Comparison of ENCODE assay signal across 10 mouse cellular contexts in the genomic region with DNA sequence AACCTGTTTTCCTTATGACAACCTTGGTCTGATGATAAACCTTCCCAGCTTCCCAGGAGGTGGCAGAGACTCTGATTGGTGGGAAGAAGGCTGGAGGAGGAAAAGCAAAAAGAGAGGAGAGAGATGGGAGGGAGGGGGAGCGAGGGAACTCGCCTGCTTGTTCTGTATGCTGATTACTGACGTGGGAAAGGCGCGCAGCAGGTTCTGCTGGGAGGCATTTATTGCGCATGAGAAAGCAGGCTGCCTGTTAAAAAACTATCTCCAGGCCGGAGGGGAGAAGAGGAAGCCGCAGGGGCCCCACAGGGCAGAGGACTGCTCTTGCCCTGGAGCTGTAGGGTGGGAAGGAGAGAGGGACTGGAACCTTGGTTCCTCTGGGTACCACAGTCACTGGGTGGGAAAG. TPM values are rescaled to one million over a fixed set of nuclear protein-coding genes. Genes with fewer than 3 reads are reported as not detected.
DNase-seq lines count a peak whose midpoint lies in the region; ATAC-seq lines count a peak whose summit lies in the region.
"Had no signal": no experiment of that assay in that cellular context is flagged by ENCODE, and none has a peak within 500 bp of the region (broad histone marks: within the 10 kb centered on the region; RNA-seq: fewer than 3 reads in every experiment).

No protein-coding gene starts in this region.

- no peak overlapping the region; the same call in 1 of the 2 replicates for H3K9ac ChIP-seq in heart, embryonic 11.5 days (ENCODE audit: low read depth, low read length)
- H3K9ac ChIP-seq in hindbrain, embryonic 16.5 days (ENCODE audit: low read depth, low read length) = peak overlapping the region; percentile 19; the same call in 1 of the 2 replicates
- H3K9ac ChIP-seq: embryonic facial prominence, embryonic 12.5 days; lung, embryonic 14.5 days had no signal

- peak overlapping the region; percentile 16; the same call in 1 of the 2 replicates for H3K4me2 ChIP-seq in heart, embryonic 11.5 days
- peak overlapping the region; percentile 46 for H3K4me2 ChIP-seq in hindbrain, embryonic 16.5 days (ENCODE audit: low read length)
- H3K4me2 ChIP-seq: embryonic facial prominence, embryonic 12.5 days; lung, embryonic 14.5 days had no signal

- H3K4me1 ChIP-seq in heart, embryonic 11.5 days (ENCODE audit: control insufficient read depth, insufficient read depth, low read length) = peaks cover 41% of the 10 kb centered on the region
- peaks cover 36% of the 10 kb centered on the region for H3K4me1 ChIP-seq in hindbrain, embryonic 16.5 days (ENCODE audit: control insufficient read depth, insufficient read depth, low read depth, low read length)

- WGBS in heart, embryonic 11.5 days (ENCODE audit: insufficient replicate concordance) = 12% methylated on average over 8 of the region's 8 CpGs
- under 1% methylated on average over 8 of the region's 8 CpGs for WGBS in hindbrain, embryonic 16.5 days

- H3K27me3 ChIP-seq in heart, embryonic 11.5 days (ENCODE audit: control insufficient read depth, insufficient read depth, low read length) = 0 out of 2 replicates have a peak, but pooled peaks cover 2% of the 10 kb centered on the region
- no peaks in the 10 kb centered on the region for H3K27me3 ChIP-seq in hindbrain, embryonic 16.5 days (replicated peaks; ENCODE audit: control insufficient read depth, insufficient read depth, low read length)

- no peak for DNase-seq in heart, postnatal 4 days
- DNase-seq in embryo, embryonic 10.5 days (ENCODE audit: low spot score) = peak; percentile 59
- no peak for DNase-seq in Muller cell, postnatal 12 days (ENCODE audit: inconsistent ontology term)
- DNase-seq in adrenal gland, postnatal 25 days = no peak
- DNase-seq: lung, embryonic 14.5 days had no signal

- no peak overlapping the region for H3K4me3 ChIP-seq in heart, embryonic 11.5 days (ENCODE audit: low read depth, low read length)
- no peak overlapping the region for H3K4me3 ChIP-seq in hindbrain, embryonic 16.5 days (ENCODE audit: low read length)
- H3K4me3 ChIP-seq: embryonic facial prominence, embryonic 12.5 days had no signal

- H3K27ac ChIP-seq in heart, embryonic 11.5 days (ENCODE audit: low read depth, low read length) = no peak overlapping the region
- peak overlapping the region; percentile 68 for H3K27ac ChIP-seq in hindbrain, embryonic 16.5 days (ENCODE audit: low read depth, low read length)
- H3K27ac ChIP-seq: embryonic facial prominence, embryonic 12.5 days had no signal

- no peaks in the 10 kb centered on the region for H3K9me3 ChIP-seq in heart, embryonic 11.5 days (replicated peaks; ENCODE audit: control insufficient read depth, low read length)
- no peaks in the 10 kb centered on the region for H3K9me3 ChIP-seq in hindbrain, embryonic 16.5 days (ENCODE audit: control insufficient read depth, low read length)
- H3K9me3 ChIP-seq: embryonic facial prominence, embryonic 12.5 days had no signal

- H3K36me3 ChIP-seq in heart, embryonic 11.5 days (ENCODE audit: control insufficient read depth, insufficient read depth, low read length) = no peaks in the 10 kb centered on the region
- H3K36me3 ChIP-seq in hindbrain, embryonic 16.5 days (ENCODE audit: control insufficient read depth, insufficient read depth, low read length) = no peaks in the 10 kb centered on the region
- H3K36me3 ChIP-seq: embryonic facial prominence, embryonic 12.5 days had no signal

- ATAC-seq in heart, embryonic 11.5 days (replicated peaks; ENCODE audit: insufficient number of reproducible peaks, low FRiP score, low TSS enrichment) = no peak
- ATAC-seq in hindbrain, embryonic 16.5 days = peak; percentile 71
- peak; percentile 35 for ATAC-seq in megakaryocyte progenitor cell, adult 5-6 weeks (replicated peaks; ENCODE audit: poor library complexity)
- no peak for ATAC-seq in inflammation-experienced regulatory T-cells, adult 6 months

RNA-seq across cellular contexts. Expression of a gene that starts 20.8 kb away (rescaled TPM):
- polyA plus RNA-seq in heart, embryonic 11.5 days (2014; fragmentation: Nextera tagmentation; extraction: Ambion mirVana) = 0.21 and 1.0 TPM in 2 replicates
- total RNA-seq in heart, postnatal 4 days (2021) = under 1 TPM; 0.16 to 0.29 TPM
- 4.0 and 4.1 TPM in 2 replicates for polyA plus RNA-seq in hindbrain, embryonic 16.5 days (2015; fragmentation: Nextera tagmentation; extraction: Ambion mirVana)
- total RNA-seq in megakaryocyte progenitor cell, adult 5-6 weeks (2015) = not detected in 2 replicates
- total RNA-seq in megakaryocyte progenitor cell, adult 5-6 weeks (2017) = not detected in 2 replicates
- polyA plus RNA-seq in inflammation-experienced regulatory T-cells, adult 6 months (2017; shearing (Covaris generic)) = not detected
- total RNA-seq in adrenal gland, postnatal 25 days (2021) = 1.0 and 1.2 TPM in 2 replicates

RNA-seq across cellular contexts. Expression of a gene that starts 34.2 kb away (rescaled TPM):
- polyA plus RNA-seq in heart, embryonic 11.5 days (2014; fragmentation: Nextera tagmentation; extraction: Ambion mirVana) = 0.55 and 1.1 TPM in 2 replicates
- total RNA-seq in heart, postnatal 4 days (2021) = 10 to 100 TPM; 14.5 to 15.0 TPM
- 12.0 and 17.0 TPM in 2 replicates for polyA plus RNA-seq in hindbrain, embryonic 16.5 days (2015; fragmentation: Nextera tagmentation; extraction: Ambion mirVana)
- not detected in 2 replicates for total RNA-seq in megakaryocyte progenitor cell, adult 5-6 weeks (2015)
- total RNA-seq in megakaryocyte progenitor cell, adult 5-6 weeks (2017) = not detected in 2 replicates
- not detected for polyA plus RNA-seq in inflammation-experienced regulatory T-cells, adult 6 months (2017; shearing (Covaris generic))
- total RNA-seq in adrenal gland, postnatal 25 days (2021) = 38.0 and 39.8 TPM in 2 replicates

Comparison
In these comparisons a context has a peak if more than half of its experiments do, and no peak if none do; other contexts are left out.
1. ATAC-seq: peak in hindbrain, embryonic 16.5 days (single experiment) and megakaryocyte progenitor cell, adult 5-6 weeks (single experiment); none in heart, embryonic 11.5 days (single experiment) and inflammation-experienced regulatory T-cells, adult 6 months (single experiment).
2. RNA of a gene that starts 34.2 kb away (total RNA-seq): 38.0 to 39.8 TPM in adrenal gland, postnatal 25 days and 14.5 to 15.0 TPM in heart, postnatal 4 days; not detected in megakaryocyte progenitor cell, adult 5-6 weeks; every median in the first group is over 10 times any median in the second.